ENCODE assay signal across 8 mouse cellular contexts in genomic region chr14:8038791-8039448, GRCm38 (mm10). TPM values are rescaled to one million over a fixed set of nuclear protein-coding genes. Genes with fewer than 3 reads are reported as not detected.
DNase-seq lines count a peak whose midpoint lies in the region; ATAC-seq and TF ChIP-seq lines count a peak whose summit lies in the region.

No protein-coding gene starts in this region.

- H3K4me3 ChIP-seq in forebrain, embryonic 16.5 days (replicated peaks; ENCODE audit: low read length), result no peak overlapping the region
- no peak overlapping the region for H3K4me3 ChIP-seq in forebrain, embryonic 13.5 days
- H3K4me3 ChIP-seq in lung, postnatal 0 days (ENCODE audit: low read depth, low read length), result no peak overlapping the region
- H3K4me3 ChIP-seq in hindbrain, embryonic 11.5 days (ENCODE audit: low read depth, low read length), result no peak overlapping the region

- H3K4me2 ChIP-seq in forebrain, embryonic 16.5 days (ENCODE audit: low read length), result no peak overlapping the region
- H3K4me2 ChIP-seq in forebrain, embryonic 13.5 days, result no peak overlapping the region
- H3K4me2 ChIP-seq in lung, postnatal 0 days (replicated peaks; ENCODE audit: low read depth, low read length), result no peak overlapping the region
- H3K4me2 ChIP-seq in hindbrain, embryonic 11.5 days (replicated peaks; ENCODE audit: low read depth, low read length), result no peak overlapping the region

- TF ChIP-seq EP300 in lung, postnatal 0 days (IDR thresholded peaks at IDR 0.05), result peak; percentile 58

- no peak for TF ChIP-seq CTCF in lung, postnatal 0 days (IDR thresholded peaks at IDR 0.05)

- peak; percentile 45; the same call in 1 of the 2 replicates for ATAC-seq in forebrain, embryonic 16.5 days
- ATAC-seq in forebrain, embryonic 13.5 days, result no peak
- peak; percentile 96 for ATAC-seq in lung, postnatal 0 days
- no peak for ATAC-seq in hindbrain, embryonic 11.5 days (ENCODE audit: low FRiP score)

- 0 out of 2 replicates have a peak, but pooled peaks cover 2% of the 10 kb centered on the region for H3K4me1 ChIP-seq in forebrain, embryonic 16.5 days (replicated peaks; ENCODE audit: control insufficient read depth, insufficient read depth, low read length)
- H3K4me1 ChIP-seq in forebrain, embryonic 13.5 days, result no peaks in the 10 kb centered on the region
- no peaks in the 10 kb centered on the region for H3K4me1 ChIP-seq in lung, postnatal 0 days (ENCODE audit: insufficient read depth, low read depth, low read length)
- no peaks in the 10 kb centered on the region for H3K4me1 ChIP-seq in hindbrain, embryonic 11.5 days (replicated peaks; ENCODE audit: control insufficient read depth, insufficient read depth, low read length)

- H3K27ac ChIP-seq in forebrain, embryonic 16.5 days (ENCODE audit: low read length), result no peak overlapping the region
- H3K27ac ChIP-seq in forebrain, embryonic 13.5 days, result no peak overlapping the region
- no peak overlapping the region for H3K27ac ChIP-seq in lung, postnatal 0 days (ENCODE audit: low read length)
- no peak overlapping the region for H3K27ac ChIP-seq in hindbrain, embryonic 11.5 days (ENCODE audit: low read depth, low read length)

- H3K9ac ChIP-seq in forebrain, embryonic 16.5 days (replicated peaks; ENCODE audit: low read depth, low read length), result no peak overlapping the region
- H3K9ac ChIP-seq in forebrain, embryonic 13.5 days, result no peak overlapping the region
- H3K9ac ChIP-seq in lung, postnatal 0 days (replicated peaks; ENCODE audit: low read depth), result no peak overlapping the region
- no peak overlapping the region for H3K9ac ChIP-seq in hindbrain, embryonic 11.5 days (ENCODE audit: low read depth, low read length)

- H3K36me3 ChIP-seq in forebrain, embryonic 16.5 days (ENCODE audit: control insufficient read depth, insufficient read depth), result no peaks in the 10 kb centered on the region; the same call in 1 of the 2 replicates
- peaks cover 3% of the 10 kb centered on the region for H3K36me3 ChIP-seq in forebrain, embryonic 13.5 days (ENCODE audit: poor library complexity, severe bottlenecking)
- no peaks in the 10 kb centered on the region for H3K36me3 ChIP-seq in lung, postnatal 0 days (ENCODE audit: insufficient read depth, low read length)
- no peaks in the 10 kb centered on the region for H3K36me3 ChIP-seq in hindbrain, embryonic 11.5 days (ENCODE audit: control insufficient read depth, insufficient read depth, low read length)

- H3K27me3 ChIP-seq in forebrain, embryonic 16.5 days (replicated peaks; ENCODE audit: control insufficient read depth, insufficient read depth, low read length), result no peaks in the 10 kb centered on the region
- H3K27me3 ChIP-seq in forebrain, embryonic 13.5 days, result no peaks in the 10 kb centered on the region
- H3K27me3 ChIP-seq in lung, postnatal 0 days (replicated peaks; ENCODE audit: insufficient read depth, low read length), result no peaks in the 10 kb centered on the region
- H3K27me3 ChIP-seq in hindbrain, embryonic 11.5 days (ENCODE audit: control insufficient read depth, insufficient read depth, low read length), result no peaks in the 10 kb centered on the region

- WGBS in forebrain, embryonic 16.5 days, result 68% methylated on average over 7 of the region's 7 CpGs
- 79% methylated on average over 7 of the region's 7 CpGs for WGBS in forebrain, embryonic 13.5 days
- 58% methylated on average over 7 of the region's 7 CpGs for WGBS in lung, postnatal 0 days
- 83% methylated on average over 7 of the region's 7 CpGs for WGBS in hindbrain, embryonic 11.5 days

- peak; percentile 75 for DNase-seq in 3T3-L1 (ENCODE audit: low read depth, low spot score)
- peak; percentile 84 for DNase-seq in cerebellum, adult 9-10 months
- peak; percentile 42 for DNase-seq in heart, postnatal 4 days
- DNase-seq in lung, postnatal 0 days (ENCODE audit: low spot score), result peak; percentile 85
- DNase-seq in yolk sac, embryonic 10.5 days (ENCODE audit: low spot score), result no peak
- no peak for DNase-seq in hindbrain, embryonic 11.5 days (ENCODE audit: low spot score)

- H3K9me3 ChIP-seq in forebrain, embryonic 16.5 days (ENCODE audit: control insufficient read depth, low read length), result no peaks in the 10 kb centered on the region
- H3K9me3 ChIP-seq in forebrain, embryonic 13.5 days (replicated peaks), result no peaks in the 10 kb centered on the region
- no peaks in the 10 kb centered on the region for H3K9me3 ChIP-seq in lung, postnatal 0 days (ENCODE audit: low read length)
- no peaks in the 10 kb centered on the region for H3K9me3 ChIP-seq in hindbrain, embryonic 11.5 days (ENCODE audit: control insufficient read depth, low read length)

RNA-seq across cellular contexts. Expression of gene Abhd6, which starts 36.2 kb away (rescaled TPM):
- polyA plus RNA-seq in forebrain, embryonic 16.5 days (2015; fragmentation: Nextera tagmentation; extraction: Ambion mirVana), result 35.9 and 36.7 TPM in 2 replicates
- polyA plus RNA-seq in forebrain, embryonic 13.5 days (2015; fragmentation: Nextera tagmentation; extraction: Ambion mirVana), result 25.9 and 29.8 TPM in 2 replicates
- 1 to 10 TPM; 5.1 to 5.8 TPM for total RNA-seq in heart, postnatal 4 days (2021)
- 10.8 and 11.9 TPM in 2 replicates for polyA plus RNA-seq in lung, postnatal 0 days (2015; fragmentation: Nextera tagmentation; extraction: Ambion mirVana)
- 15.3 and 16.1 TPM in 2 replicates for polyA plus RNA-seq in hindbrain, embryonic 11.5 days (2014; fragmentation: Nextera tagmentation; extraction: Ambion mirVana)

RNA-seq across cellular contexts. Expression of gene Rpp14, which starts 41.2 kb away (rescaled TPM):
- 59.5 and 70.2 TPM in 2 replicates for polyA plus RNA-seq in forebrain, embryonic 16.5 days (2015; fragmentation: Nextera tagmentation; extraction: Ambion mirVana)
- polyA plus RNA-seq in forebrain, embryonic 13.5 days (2015; fragmentation: Nextera tagmentation; extraction: Ambion mirVana), result 56.4 and 57.3 TPM in 2 replicates
- total RNA-seq in heart, postnatal 4 days (2021), result 10 to 100 TPM; 21.9 to 22.3 TPM
- 34.0 and 37.6 TPM in 2 replicates for polyA plus RNA-seq in lung, postnatal 0 days (2015; fragmentation: Nextera tagmentation; extraction: Ambion mirVana)
- 56.9 and 61.0 TPM in 2 replicates for polyA plus RNA-seq in hindbrain, embryonic 11.5 days (2014; fragmentation: Nextera tagmentation; extraction: Ambion mirVana)

RNA-seq across cellular contexts. Expression of gene Dnase1l3, which starts 44.5 kb away (rescaled TPM):
- polyA plus RNA-seq in forebrain, embryonic 16.5 days (2015; fragmentation: Nextera tagmentation; extraction: Ambion mirVana), result 0.06 and 0.10 TPM in 2 replicates
- polyA plus RNA-seq in forebrain, embryonic 13.5 days (2015; fragmentation: Nextera tagmentation; extraction: Ambion mirVana), result 0.04 TPM in 1 of 2 replicates, not detected in the other
- not detected for total RNA-seq in heart, postnatal 4 days (2021)
- polyA plus RNA-seq in lung, postnatal 0 days (2015; fragmentation: Nextera tagmentation; extraction: Ambion mirVana), result 0.02 and 0.07 TPM in 2 replicates
- 0.03 TPM in 1 of 2 replicates, not detected in the other for polyA plus RNA-seq in hindbrain, embryonic 11.5 days (2014; fragmentation: Nextera tagmentation; extraction: Ambion mirVana)

RNA-seq across cellular contexts. Expression of gene Pxk, which starts 59.1 kb away (rescaled TPM):
- 51.2 and 63.0 TPM in 2 replicates for polyA plus RNA-seq in forebrain, embryonic 16.5 days (2015; fragmentation: Nextera tagmentation; extraction: Ambion mirVana)
- polyA plus RNA-seq in forebrain, embryonic 13.5 days (2015; fragmentation: Nextera tagmentation; extraction: Ambion mirVana), result 39.4 and 40.6 TPM in 2 replicates
- total RNA-seq in heart, postnatal 4 days (2021), result 10 to 100 TPM; 20.9 to 21.0 TPM
- 47.5 and 48.4 TPM in 2 replicates for polyA plus RNA-seq in lung, postnatal 0 days (2015; fragmentation: Nextera tagmentation; extraction: Ambion mirVana)
- polyA plus RNA-seq in hindbrain, embryonic 11.5 days (2014; fragmentation: Nextera tagmentation; extraction: Ambion mirVana), result 32.4 and 36.4 TPM in 2 replicates

Comparison
In these comparisons a context has a peak if more than half of its experiments do, and no peak if none do; other contexts are left out.
1. ATAC-seq: peak in forebrain, embryonic 16.5 days (single experiment) and lung, postnatal 0 days (single experiment); none in forebrain, embryonic 13.5 days (single experiment) and hindbrain, embryonic 11.5 days (single experiment).
2. DNase-seq: peak in 3T3-L1 (single experiment), cerebellum, adult 9-10 months (single experiment), heart, postnatal 4 days (single experiment) and lung, postnatal 0 days (single experiment); none in yolk sac, embryonic 10.5 days (single experiment) and hindbrain, embryonic 11.5 days (single experiment).